Mouse (Mus musculus): Measurements from ENCODE around the gene Ankrd16.

DNA sequence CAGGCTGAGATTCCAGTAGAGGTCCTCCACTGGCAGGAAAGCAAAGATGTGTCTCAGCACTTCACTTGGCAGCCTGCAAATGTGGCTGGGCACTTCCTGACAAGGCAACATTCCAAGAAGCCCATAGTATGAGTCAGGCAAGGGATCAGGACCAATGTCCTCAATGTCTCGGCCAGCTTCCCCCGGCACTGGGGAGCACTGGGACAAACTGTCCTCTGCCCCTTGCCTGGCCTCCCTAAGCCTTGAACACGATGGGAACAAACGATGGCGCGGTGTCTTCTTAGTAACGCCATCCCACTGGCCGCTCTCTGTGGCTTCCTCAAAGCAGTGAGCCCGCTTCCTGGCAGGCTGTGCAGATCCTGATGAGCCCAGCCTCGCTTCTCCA is 10.5 kb upstream of the Ankrd16 start:
- TF ChIP-seq CTCF (IDR thresholded peaks at IDR 0.05; ENCODE audit: control insufficient read depth, insufficient read depth, low read length) (no peak), POLR2A (IDR thresholded peaks at IDR 0.05; ENCODE audit: borderline replicate concordance, control insufficient read depth, low read depth, low read length) (no peak)

Data from bone marrow, adult 2 months (tissue).